Mouse (Mus musculus) c-Kit-positive CD71-negative TER-119-negative erythroid progenitor cells, embryonic 14.5 days (primary cell): ENCODE measurements around the gene Il10rb.
"Not testable (repeated sequence)": the region's sequence is repeated elsewhere in the genome, so short reads cannot be mapped to it uniquely, and the experiment has no call there.

Experiments used
- DNase-seq: peaks from one replicate; pipeline ENCODE4 v3.0.0-alpha.2; 2013; ENCODE audit warnings: low read depth

Il10rb gene

GRCm38 (mm10) chr16:91416357-91416756, 10.4 kb downstream of the Il10rb start:
- DNase-seq = no peak

GRCm38 (mm10) chr16:91416938-91417337, 11.0 kb downstream of the Il10rb start:
- DNase-seq = no peak

GRCm38 (mm10) chr16:91418531-91418930, 12.6 kb downstream of the Il10rb start:
- DNase-seq = no peak

- DNase-seq = no peak
Measured at GRCm38 (mm10) chr16:91425816-91426215, 19.9 kb downstream of the Il10rb start.

GRCm38 (mm10) chr16:91426586-91426985, 20.6 kb downstream of the Il10rb start:
- no peak for DNase-seq

GRCm38 (mm10) chr16:91427461-91427860, 21.5 kb downstream of the Il10rb start:
- DNase-seq = no peak

- no peak for DNase-seq
Measured at GRCm38 (mm10) chr16:91428259-91428865, 22.4 kb downstream of the Il10rb start.

GRCm38 (mm10) chr16:91432720-91433328, 26.9 kb downstream of the Il10rb start:
- no peak for DNase-seq

GRCm38 (mm10) chr16:91433329-91433933, 27.5 kb downstream of the Il10rb start:
- no peak for DNase-seq

- no peak for DNase-seq
Measured at GRCm38 (mm10) chr16:91434119-91434518, 28.2 kb downstream of the Il10rb start.

GRCm38 (mm10) chr16:91438081-91438480, 32.1 kb downstream of the Il10rb start:
- no peak for DNase-seq

- DNase-seq = not testable (repeated sequence)
Measured at GRCm38 (mm10) chr16:91438599-91438998, 32.6 kb downstream of the Il10rb start.

- no peak for DNase-seq
Measured at GRCm38 (mm10) chr16:91441366-91441765, 35.4 kb downstream of the Il10rb start.

- no peak for DNase-seq
Measured at GRCm38 (mm10) chr16:91441811-91442240, 35.9 kb downstream of the Il10rb start.

GRCm38 (mm10) chr16:91442446-91442845, 36.5 kb downstream of the Il10rb start:
- no peak for DNase-seq

- DNase-seq = no peak
Measured at GRCm38 (mm10) chr16:91443211-91443611, 37.2 kb downstream of the Il10rb start.

GRCm38 (mm10) chr16:91444847-91445246, 38.9 kb downstream of the Il10rb start:
- DNase-seq = no peak

- DNase-seq = no peak
Measured at GRCm38 (mm10) chr16:91445566-91445965, 39.6 kb downstream of the Il10rb start.

GRCm38 (mm10) chr16:91446778-91447511, 41.0 kb downstream of the Il10rb start:
- DNase-seq = no peak

- DNase-seq = no peak
Measured at GRCm38 (mm10) chr16:91447512-91447900, 41.5 kb downstream of the Il10rb start.

- no peak for DNase-seq
Measured at GRCm38 (mm10) chr16:91448088-91448487, 42.1 kb downstream of the Il10rb start.

GRCm38 (mm10) chr16:91448895-91449294, 42.9 kb downstream of the Il10rb start:
- no peak for DNase-seq
